Mouse (Mus musculus) cerebellum, postnatal 14 days (tissue): ENCODE data around the gene Spsb1.
A peak's percentile ranks its signal among the peaks of the same experiment; 100 is the strongest.

Experiments
- DNase-seq, 2 experiments: peaks; one replicate each; pipeline ENCODE4 v3.0.0; 2021; ENCODE audit warnings: mixed read lengths in 2 of 2

The Spsb1 gene

DNA sequence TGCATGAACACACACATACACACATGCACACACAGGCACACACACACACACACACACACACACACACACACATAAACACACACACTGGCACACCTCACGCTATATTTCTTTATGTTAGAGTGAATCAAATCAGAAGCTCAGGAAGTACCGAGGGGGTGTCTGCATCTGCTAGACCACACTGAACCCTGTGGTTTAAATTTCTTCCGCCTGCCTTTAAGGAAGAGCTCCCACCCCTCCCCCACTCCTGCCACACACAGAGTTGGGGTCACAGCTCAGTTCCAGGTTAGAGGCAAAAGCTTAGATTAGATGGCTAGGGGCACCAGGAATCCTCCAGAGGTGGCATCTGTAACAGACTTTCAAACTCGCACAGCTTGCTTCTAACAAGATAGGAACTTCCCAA, 42.4 kb downstream of the Spsb1 start:
- DNase-seq, result no peak

DNA sequence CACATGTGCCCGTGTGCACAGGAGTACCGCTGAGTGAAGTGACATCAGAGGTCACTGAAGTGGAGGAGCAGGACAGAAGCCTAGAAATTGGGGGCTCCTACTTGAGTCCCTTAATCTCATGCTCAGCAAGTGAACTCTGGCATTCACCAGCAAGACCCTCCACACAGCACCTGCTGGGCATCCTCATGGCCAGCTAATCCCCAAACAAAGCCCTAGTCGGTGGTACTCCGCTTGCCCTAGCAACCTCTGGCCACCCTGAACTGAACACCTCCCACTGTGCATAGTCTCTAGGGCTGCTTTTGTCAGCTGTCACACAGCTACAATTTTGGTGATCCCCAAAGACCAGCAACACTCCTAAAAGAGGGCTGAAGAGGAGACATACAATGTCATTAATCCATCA, 44.3 kb downstream of the Spsb1 start:
- DNase-seq, result no peak

DNA sequence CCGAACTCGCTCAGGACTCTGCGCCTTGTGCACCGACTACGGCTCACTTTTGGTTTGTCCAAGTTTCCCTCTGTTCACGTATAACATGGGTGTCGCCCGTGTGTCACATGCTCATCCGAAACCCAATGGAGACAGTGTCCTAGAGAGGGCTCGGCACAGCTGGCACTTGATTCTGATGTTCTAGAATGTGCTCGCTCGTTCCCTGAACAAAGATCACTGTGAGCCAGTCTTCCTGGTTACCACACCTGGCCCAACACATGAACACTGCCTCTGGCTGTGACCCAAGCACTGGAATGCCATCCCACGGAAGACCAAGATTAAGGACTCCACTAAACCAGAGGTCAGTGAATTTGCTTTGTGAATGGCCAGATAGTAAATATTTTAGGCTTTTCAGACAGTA, 45.3 kb downstream of the Spsb1 start:
- no peak for DNase-seq

DNA sequence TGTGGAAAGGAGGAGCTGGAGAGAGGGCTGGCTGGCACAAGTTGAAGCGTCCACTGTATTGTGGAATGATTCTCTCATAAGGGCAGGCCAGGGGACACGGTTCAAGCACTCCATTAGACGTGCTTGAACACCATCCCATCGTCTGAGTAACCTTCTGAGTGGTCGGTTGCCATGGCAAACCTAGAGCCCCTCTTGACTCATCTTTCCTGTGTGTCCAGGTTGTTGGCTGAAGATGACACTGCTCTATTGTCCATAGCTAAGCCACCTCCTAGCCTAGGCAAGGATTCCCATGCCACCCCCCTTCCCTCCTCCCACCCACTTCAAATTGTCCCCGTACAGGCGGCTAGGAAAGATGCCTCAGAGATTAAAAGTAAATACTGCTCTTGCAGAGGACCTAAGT, 45.9 kb downstream of the Spsb1 start:
- DNase-seq, result no peak

DNA sequence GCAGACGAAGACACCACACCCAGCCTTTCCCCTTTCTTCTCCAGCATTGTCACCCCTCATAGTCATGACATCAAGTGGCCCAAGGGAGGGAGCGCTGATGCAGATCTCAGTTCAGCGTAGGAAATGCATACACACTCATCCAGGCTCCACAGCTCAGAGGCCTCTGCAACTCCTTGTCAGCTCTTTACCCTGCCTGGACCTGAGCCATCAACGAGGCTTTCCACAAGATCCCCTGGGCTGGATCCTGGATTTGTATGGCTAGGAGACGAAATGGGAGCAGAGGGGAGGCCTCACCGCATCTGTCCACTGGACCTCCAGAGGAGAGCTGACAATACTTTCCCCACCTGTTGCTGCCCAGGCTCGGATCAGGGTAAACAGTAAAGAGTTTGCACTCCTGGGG, 47.2 kb downstream of the Spsb1 start:
- no peak for DNase-seq

DNA sequence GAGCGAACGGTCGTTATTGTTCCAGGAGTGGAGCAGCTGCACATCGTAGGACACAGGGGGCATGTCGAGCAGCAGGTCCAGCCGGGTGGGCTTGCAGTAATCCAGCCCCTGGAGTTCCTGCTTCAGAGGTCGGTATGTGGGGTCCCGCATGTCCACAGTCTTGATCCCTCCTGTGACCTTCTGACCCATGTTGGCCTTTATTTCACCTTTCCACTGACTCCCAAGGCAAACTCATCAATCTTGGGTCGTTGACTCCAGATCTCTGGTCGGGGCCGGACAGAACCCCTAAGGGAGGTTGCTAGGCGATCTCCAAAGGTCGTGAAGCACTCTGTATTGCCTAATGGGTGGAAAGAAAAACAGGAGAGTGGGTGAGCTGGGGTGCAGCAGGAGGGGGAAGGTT, 47.9 kb downstream of the Spsb1 start:
- DNase-seq, result no peak

DNA sequence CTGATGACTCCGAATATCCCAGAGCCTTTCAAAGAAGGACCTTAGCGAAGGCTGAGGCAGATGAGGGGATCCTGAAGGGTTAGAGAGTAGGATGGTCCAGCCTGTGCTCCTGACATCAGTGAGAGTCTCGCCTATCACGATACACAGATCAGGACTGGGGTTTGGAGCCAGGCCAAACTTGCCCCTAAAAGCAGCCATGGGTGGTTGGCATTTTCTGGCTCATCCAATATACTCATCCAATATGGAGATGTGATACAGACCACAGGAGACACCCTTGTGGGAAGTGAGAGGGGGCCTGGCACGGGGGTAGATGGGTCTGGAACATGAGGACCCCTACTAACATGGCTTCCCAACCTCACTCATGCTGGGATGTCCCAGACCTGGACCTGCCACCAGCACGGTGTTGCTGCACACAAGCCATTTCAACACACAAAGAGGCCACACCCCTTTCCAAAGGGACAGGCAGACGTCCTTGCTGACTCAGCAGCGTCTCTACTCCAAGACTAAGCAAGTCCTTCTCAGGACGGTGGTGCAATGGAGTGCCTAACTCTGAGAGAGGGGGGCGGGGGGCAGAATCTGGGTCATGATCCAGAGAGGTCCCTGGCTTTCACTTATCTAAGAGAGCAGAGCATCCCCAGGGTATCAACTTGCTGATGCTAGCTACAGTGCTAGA, 49.4 kb downstream of the Spsb1 start:
- no peak for DNase-seq

DNA sequence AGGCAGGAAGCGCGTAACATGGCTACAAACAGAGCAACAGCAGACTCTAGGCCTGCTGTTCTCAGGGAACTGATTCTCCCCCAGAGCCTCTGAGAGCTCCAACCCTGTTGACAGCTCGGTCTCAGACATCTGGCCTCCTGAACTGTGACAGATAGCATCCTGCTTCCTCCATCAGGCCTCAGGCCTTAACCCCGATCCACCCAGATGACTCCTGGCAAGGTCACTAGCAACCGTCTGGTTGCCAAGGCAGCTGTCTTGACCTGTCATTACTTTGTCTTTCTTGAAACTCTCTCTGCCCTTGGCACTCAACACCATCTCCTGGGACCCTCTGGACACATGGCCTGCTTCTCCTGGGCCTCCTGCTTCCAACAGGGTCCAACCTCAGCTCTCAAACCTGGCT, 51.8 kb downstream of the Spsb1 start:
- peak in 1 of 2 experiments; percentile 24 for DNase-seq

DNA sequence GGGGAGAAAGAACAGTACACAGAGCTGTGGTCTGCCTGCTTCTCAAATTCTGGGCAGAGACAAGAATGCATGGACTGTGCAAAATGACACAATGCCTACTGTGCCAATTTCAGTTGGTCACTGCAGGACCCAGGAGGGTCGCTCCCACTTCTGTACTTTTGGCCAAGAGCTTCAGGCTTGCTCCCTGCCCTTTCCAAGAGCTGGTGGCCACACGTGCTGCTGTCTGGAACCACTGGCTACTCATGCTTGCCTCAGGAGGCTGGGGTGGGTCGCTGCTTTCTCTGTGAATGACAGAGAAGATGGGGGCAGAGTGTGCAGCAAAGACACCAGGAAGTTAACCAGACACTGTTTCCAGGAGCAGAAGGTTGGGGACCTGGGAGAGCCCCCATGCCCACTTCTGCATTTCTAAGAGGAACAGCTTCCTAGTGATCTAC, 53.5 kb downstream of the Spsb1 start:
- DNase-seq, result no peak

DNA sequence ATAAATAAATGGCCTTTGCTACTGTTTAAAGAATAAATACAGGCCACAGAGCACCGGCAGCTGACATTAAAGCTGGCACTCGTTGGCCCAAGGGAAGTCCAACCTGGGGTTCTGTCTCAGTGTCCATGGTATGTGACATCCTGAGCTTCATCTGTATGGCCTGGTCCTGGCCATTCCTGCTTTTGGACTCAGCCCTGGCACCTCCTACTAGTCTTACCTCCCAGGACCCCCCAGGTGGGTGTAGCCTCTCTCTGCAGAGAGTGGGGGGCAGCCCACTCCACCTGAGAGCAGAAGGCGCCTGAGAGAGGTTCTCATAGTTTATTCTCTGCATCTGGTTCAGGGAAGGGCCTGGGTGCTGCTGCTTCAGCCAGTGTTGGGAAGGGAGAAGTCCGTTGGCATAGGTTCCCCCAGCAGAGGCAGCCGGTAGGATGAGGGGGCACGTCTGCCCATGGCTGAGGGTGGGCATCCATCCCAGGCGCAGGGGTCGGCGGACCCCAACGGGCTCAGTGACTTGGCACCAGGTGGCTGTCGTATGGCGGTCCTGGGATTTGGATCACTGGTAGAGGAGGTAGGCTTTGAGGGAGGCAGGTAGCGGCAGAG, 57.1 kb downstream of the Spsb1 start:
- DNase-seq, result no peak

DNA sequence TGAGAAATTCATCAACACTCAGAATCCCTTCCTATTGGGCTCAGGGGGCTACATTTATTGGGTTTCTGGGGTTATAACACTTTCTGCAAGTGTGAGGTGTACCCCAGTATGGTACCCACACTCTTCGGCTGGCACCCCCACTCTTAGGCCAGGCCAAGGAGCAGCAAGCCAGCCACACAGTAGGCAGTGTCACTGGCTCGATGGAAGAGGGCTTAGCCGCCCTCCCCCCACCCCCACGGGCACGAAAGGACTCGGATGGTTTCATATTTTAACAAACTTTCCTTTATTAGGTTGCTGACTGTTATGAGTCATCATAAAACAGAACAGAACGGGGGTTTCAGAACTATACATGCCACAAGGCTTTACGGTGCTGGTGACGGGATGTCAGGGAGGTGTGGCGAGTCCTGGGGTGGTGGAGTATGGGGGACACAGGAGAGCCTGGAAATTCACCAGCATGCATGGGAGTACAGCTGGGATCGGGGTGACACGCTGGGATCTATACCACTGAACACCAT, 58.8 kb downstream of the Spsb1 start:
- DNase-seq, result no peak

DNA sequence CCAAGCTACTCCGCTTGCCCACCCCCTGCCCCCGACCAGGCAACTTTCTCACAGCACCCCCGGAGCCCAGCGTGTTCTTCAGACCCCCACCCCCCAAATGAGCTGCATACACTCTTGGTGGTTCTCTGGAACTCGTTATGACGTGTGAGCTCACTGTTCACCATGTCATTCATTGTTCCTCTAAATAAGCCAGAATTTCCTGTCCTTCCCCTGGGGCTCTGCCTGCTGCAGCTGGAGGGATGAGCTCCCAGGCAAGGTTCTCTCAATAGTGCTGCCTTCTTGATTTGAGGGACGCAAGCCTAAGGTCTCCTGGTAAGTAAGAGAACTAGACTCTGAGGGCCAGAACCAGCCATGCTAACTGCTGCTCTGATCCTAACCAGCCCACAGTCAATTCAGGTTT, 59.6 kb downstream of the Spsb1 start:
- no peak for DNase-seq

DNA sequence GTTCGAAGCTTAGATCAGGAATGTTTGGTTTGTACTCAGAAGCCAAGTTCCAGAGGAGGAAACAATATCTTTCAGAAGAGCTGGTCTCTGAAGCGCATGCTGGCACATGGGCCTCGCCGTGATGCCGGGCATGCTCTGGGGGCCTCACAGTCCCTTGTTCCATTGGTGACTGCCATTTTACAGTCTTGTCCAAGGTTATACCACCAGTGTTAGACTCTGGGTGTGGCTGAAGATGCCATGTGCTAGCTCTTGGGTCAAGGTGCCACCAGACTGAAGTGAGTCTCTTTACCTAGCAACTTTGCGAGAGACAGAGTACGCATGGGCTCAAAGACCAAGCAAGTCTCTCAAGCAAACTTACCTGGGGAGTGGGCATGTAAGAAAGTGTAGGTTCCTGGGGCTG, 60.5 kb downstream of the Spsb1 start:
- no peak for DNase-seq

DNA sequence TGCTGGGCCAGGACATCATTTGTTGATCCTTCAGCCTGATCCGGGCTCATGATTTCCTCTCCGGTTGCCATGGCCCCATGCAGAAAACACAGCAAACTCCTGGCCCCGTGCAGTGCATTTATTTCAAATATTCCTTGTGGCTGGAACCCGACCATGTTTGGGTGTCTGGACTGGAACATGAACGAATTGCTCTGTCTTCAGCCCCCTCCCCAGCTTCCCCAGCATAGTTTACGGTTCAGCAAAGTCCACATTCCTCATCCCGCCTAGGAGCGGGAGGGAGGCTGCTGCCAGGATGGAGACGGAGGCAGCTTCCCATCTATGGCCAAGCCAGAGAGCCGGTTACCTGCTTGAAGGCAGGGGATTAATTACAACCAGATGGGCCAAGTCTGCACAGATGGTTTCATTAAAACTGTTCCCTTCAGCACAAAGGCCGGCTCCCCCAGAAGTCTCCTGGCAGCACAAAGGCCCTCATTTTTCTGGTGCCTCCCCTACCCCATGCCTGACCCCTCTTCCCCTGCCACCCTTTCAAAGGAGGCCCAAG, 61.2 kb downstream of the Spsb1 start:
- DNase-seq, result peak; percentile 59 to 66

DNA sequence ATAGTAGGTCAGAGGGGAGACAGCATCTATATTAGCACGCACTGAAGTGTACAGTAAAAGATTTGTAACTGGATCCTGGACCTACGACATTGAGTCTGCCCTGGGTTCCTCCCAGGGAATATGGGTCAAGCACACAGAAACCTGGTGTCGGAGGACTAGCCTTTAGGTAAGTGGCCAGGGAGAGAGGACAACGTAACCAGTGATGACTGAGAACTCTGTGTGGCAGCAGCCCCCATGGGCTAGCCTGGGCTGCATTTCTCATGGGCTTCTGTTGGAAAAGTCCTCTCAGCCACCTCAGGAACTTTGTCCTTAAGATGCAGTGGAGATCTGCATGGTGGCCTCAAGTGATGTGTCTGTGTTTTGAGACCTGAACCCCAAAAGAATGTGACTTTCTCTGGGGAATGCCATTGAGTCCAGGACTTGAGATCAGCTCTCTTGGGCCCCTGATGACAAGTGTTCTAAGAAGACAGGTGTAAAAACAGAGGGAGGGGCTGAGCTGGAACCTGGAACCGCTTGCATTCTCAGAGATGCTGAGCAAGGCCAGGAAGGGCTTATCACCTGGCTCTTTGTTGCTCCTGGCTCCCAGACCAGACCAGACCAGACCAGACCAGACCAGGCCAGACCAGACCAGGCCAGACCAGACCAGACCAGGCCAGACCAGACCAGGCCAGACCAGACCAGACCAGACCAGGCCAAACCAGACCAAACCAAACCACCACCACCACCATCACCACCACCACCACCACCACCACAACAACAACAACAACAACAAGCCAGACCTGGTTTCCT, 63.5 kb downstream of the Spsb1 start:
- no peak for DNase-seq

DNA sequence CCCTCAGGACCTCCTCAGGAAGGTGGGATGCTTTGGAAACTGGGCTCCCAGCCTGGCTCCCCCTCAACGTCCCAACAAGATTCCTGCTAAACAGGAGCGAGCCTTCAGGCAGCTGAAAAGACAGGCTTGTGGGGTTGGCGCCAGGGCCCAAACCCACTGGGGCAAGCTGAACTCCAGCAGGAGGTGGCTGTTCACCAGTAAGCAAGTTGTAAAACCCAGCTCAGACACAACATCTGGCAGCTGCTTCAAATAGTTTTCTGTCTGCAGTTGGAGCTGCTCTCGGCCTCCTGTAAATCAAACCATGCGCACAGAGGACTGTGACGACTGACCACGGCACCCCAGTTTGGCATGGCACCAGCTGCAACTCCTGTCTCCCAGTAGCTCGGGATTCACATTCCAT, 64.3 kb downstream of the Spsb1 start:
- no peak for DNase-seq

DNA sequence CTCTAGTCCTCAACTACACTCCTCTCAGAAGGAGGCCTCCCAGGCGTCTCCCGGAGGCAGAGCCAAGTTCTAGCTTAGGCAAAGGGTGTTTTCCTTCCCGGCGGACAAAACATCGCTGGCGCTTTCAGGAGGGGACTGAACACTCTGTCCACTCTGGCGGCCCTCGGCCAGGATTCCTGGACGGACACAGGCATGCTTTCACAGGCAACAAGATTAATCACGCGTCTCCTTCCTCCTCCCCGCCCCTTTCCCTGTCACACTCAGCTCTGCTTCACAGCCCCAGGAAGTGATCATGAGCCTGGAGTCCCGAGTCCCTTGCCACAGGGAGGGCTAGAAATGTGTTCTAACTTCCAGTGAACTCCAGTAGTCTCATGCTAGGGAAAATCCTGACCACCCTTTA, 65.0 kb downstream of the Spsb1 start:
- DNase-seq, result peak; percentile 39 to 41

DNA sequence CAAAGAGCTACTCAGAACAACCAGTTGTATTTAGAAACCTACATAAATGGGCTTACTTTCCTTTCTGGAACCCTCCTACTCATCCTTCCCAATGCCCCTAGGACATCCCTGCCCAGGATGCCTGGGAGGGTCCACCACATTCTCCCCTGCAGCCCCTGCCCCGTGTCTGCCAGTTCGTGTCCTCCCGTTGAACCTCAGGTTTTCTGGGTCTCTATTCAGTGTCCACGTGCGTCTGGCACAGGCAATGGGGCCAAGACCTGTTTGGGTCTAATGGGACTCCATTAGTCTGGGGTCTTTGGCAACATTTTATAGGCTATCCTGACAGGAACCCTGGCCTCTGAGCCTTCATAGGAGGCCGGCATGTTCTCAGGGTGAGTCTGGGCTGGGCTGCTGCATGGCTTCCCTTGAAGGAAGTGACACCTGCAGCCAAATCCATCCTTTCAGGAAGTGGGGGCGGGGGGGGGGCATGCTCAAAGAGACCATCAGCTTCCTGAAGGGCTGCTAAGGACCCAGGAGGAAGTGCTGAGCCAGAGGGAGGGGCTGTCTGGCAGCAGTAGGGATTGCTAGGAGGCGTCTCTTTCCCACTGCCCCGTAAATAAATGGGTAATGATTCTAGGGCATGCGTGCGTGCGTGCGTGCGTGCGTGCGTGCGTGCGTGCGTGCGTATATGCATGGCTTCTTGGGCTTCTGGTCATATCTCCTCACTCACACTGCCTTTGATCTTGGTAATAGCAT, 65.9 kb downstream of the Spsb1 start:
- no peak for DNase-seq

DNA sequence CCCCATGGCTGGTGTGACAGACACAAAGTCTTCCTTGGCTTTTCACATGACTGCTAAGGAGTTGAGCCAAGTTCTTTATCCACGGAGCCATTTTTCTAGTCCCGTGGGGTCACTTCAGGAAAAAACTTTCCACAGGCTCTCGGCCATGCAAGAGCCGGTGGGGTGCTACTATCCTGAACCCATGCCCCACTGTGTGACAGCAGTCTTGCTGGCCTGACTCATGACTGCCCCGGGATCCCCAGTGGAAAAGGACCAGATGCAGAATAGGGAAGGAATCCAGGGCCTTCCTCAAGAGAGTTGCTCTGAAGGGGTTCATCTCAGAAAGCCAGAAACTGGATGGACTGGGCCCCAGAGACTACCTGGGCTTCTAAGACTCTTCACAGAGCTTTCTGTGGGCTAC, 66.7 kb downstream of the Spsb1 start:
- no peak for DNase-seq

DNA sequence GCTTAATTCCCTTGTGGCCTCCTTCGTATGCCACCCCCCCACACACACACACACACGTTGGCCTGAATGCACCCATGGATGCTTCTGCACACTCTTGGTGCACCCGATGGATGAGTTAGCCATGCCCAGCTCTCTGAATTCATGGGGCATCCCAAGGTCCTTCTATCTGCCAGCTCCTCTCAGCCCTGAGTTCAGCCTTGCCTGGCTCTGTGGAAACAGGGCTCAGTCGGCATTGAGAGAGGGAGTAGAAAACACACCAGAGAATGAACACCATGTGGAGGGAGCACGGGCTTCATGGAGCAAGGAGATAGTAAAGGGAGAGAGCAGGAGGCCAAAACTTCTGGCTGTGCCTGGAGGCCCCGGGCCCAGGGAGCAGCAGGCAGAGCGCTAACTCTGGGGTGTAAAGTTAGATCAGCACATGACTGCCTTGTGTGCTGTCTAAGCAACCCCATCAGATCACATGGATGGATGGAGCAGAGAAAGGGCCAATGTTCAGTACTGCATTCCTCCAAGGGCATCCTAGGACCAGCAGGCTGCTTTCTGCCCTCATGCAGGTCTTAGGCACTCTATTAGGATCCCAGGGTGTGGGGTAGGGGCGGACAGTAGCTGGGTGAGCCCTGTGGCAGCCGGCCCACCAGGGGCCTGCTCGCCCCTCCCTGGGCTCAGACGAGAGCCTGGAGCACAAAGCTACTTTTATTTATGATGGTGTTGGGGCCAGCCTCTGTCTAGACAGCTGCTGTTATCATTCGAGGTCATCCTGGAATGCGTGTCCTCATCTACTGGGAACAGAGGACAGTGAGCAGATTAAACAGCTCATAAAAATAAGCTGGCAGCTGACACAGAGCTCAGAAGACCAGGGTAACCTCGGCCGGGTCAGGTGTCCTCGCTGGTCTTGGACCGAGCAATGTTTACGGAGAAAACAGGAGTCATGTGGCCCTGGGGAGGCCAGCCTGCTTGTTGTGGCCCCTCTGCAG, 68.3 kb downstream of the Spsb1 start:
- no peak for DNase-seq

DNA sequence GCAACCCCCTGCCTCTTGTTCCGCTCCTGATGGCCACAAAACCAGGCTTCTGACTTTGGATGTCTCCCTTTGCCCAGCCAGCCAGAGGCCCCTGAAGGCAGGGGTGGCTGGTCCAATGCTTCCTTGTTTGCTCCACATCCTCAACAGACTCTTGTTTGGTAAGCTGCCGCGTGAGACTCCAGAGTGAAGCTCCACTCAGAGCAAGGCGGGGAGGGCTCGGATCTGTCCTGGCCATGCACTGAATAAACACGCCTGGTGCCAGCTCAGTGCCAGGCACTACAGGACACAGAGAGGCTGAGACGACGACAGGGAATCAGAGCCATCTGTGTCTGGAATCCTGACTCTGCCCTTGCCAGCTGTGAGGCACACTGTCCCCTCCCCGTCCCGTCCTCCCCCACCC, 70.9 kb downstream of the Spsb1 start:
- DNase-seq, result peak; percentile 52 to 54
